Mouse (Mus musculus) lung, postnatal 0 days (tissue): ENCODE measurements around the gene Gse1. TPM values are rescaled to one million over a fixed set of nuclear protein-coding genes. Genes with fewer than 3 reads are reported as not detected.

Experiments used
- ATAC-seq: fragments of 200-750 bp; cut with Nextera tagmentation; 2 replicates; pipeline ENCODE4 v1.8.0; 2017; ENCODE audit warnings: moderate library complexity
- DNase-seq: peaks from one replicate; pipeline ENCODE4 v3.0.0-alpha.2; 2016; ENCODE audit warnings: low spot score
- H3K27ac ChIP-seq: fragments of 300-500 bp; sonication (generic); 2 replicates; pipeline ENCODE4 v1.5.1; 2014; ENCODE audit warnings: antibody characterized with exemption, mild to moderate bottlenecking, low read length, mixed read lengths
- H3K27me3 ChIP-seq: fragments of 300-500 bp; sonication (generic); replicated peaks from 2 replicates; pipeline ENCODE4 v1.6.1; 2014; ENCODE audit warnings: low read length, mixed read lengths; ENCODE audit not compliant: insufficient read depth
- H3K36me3 ChIP-seq: fragments of 300-500 bp; sonication (generic); 2 replicates; pipeline ENCODE4 v1.6.1; 2014; ENCODE audit warnings: low read length, mixed read lengths; ENCODE audit not compliant: insufficient read depth
- H3K4me1 ChIP-seq: fragments of 300-500 bp; sonication (generic); 2 replicates; pipeline ENCODE4 v1.6.1; 2014; ENCODE audit warnings: antibody characterized with exemption, low read depth, low read length, mixed read lengths; ENCODE audit not compliant: insufficient read depth
- H3K4me2 ChIP-seq: fragments of 300-500 bp; sonication (generic); replicated peaks from 2 replicates; pipeline ENCODE4 v1.6.1; 2014; ENCODE audit warnings: low read depth, mild to moderate bottlenecking, low read length, moderate library complexity, mixed read lengths
- H3K4me3 ChIP-seq: fragments of 300-500 bp; sonication (generic); 2 replicates; pipeline ENCODE4 v1.5.1; 2014; ENCODE audit warnings: low read depth, low read length
- H3K9ac ChIP-seq: fragments of 300-500 bp; sonication (generic); replicated peaks from 2 replicates; pipeline ENCODE4 v1.6.1; 2014; ENCODE audit warnings: low read depth, mild to moderate bottlenecking
- H3K9me3 ChIP-seq: fragments of 300-500 bp; sonication (generic); 2 replicates; pipeline ENCODE4 v1.6.1; 2016; ENCODE audit warnings: low read length, mixed read lengths
- CTCF ChIP-seq: IDR thresholded peaks from 2 replicates; pipeline ENCODE4 v1.5.1; 2016; ENCODE audit warnings: antibody characterized with exemption, mild to moderate bottlenecking
- EP300 ChIP-seq: IDR thresholded peaks from 2 replicates; pipeline ENCODE4 v1.6.1; 2016; ENCODE audit warnings: antibody characterized with exemption, mild to moderate bottlenecking, control low read depth
- WGBS: fragments of 180-500 bp; shearing (Covaris S2); extraction: QIAGEN DNeasy Blood & Tissue Kit; methylation state at CpG from one replicate; pipeline ENCODE4 v1.1.7; 2014; 5-methylcytosine and 5-hydroxymethylcytosine counted together
- polyA plus RNA-seq: library from polyadenylated mRNA; unstranded; fragments of >200 nt; fragmentation: Nextera tagmentation; extraction: Ambion mirVana; gene quantifications from 2 replicates; pipeline ENCODE4 v1.2.1, GENCODE M21; 2015

The Gse1 gene
- polyA plus RNA-seq, 1 experiment from 2014 or later: 9.9 TPM

DNA sequence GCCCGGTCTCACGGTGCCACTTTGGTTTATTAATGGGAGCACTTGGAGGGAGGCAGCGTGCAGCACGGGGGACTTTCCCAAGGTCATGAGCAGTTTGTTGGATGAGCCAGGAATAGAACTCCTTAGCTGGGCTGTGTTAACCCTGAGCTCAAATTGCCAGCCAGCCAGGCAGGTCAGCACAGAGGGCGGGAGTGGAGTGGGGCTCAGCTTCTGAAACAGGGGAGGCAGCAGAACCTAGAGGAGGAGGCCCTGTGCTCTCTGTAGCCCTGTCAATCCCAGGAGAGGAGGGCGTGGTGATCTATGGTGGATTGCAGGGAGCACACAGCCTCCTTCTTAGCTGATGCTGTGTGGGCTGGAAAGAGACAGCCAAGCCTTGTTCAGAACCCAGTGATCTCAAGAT lies 297.6 kb downstream of the Gse1 start:
- Histone ChIP-seq H3K4me1 (peaks cover 4% of the 10 kb centered on the region; the same call in 1 of the 2 replicates), H3K9ac (no peak overlapping the region), H3K27me3 (no peaks in the 10 kb centered on the region), H3K4me2 (no peak overlapping the region), H3K36me3 (no peaks in the 10 kb centered on the region), H3K4me3 (no peak overlapping the region), H3K27ac (no peak overlapping the region), H3K9me3 (no peaks in the 10 kb centered on the region)
- no peak for DNase-seq
- 45% methylated on average over 6 of the region's 6 CpGs for WGBS
- peak; percentile 14; the same call in 1 of the 2 replicates for ATAC-seq
- TF ChIP-seq CTCF (no peak), EP300 (no peak)

DNA sequence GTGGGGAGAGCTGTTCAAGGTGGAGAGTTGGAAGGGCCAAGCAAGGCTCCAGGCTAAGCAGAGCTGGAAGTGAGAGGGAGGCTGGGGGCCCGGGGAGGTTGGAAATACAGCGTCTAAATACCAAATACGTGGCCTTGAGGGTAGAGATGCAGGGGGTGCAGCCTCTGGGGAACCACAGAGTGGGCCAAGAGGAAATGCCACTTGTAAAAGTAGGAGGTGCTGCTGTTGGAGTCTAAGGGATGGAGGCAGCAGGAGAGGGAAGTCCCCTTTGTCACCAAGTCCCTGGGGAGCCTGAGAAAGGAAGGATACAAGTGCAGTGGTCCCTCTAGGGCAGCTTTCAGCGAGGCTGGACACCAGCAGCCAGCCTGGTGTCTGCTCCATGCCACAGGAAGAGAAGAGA lies 298.3 kb downstream of the Gse1 start:
- no peak overlapping the region for H3K4me2 ChIP-seq
- 35% methylated on average over 4 of the region's 4 CpGs for WGBS

DNA sequence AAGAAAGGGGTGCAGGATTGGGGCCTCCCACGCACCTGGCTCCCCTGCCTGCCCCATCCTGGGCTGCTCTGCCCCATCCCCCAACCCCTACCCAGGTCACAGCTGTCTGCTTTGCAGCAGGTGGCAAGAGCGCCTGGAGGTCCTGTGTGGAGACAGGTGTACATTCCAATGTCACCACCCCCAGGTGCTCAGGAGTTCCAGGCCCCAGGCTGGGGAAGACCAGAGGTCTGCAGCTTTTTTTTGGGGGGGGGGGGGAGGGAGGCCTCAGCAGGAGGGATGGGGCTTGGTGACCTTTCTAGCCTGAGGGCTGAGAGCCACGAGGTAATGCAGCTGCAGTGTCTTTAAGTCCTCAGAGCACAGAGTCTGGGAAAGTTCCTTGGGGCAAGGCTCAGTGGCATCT lies 300.1 kb downstream of the Gse1 start:
- Histone ChIP-seq H3K9ac (no peak overlapping the region), H3K27me3 (no peaks in the 10 kb centered on the region), H3K4me1 (peaks cover 17% of the 10 kb centered on the region), H3K27ac (no peak overlapping the region), H3K4me3 (no peak overlapping the region), H3K9me3 (no peaks in the 10 kb centered on the region), H3K36me3 (no peaks in the 10 kb centered on the region), H3K4me2 (no peak overlapping the region)
- WGBS: 38% methylated on average over 3 of the region's 3 CpGs
- ATAC-seq (no peak), DNase-seq (no peak)
- TF ChIP-seq CTCF (no peak), EP300 (no peak)

More for the DNA sequence above, 298.3 kb downstream of the Gse1 start:
- peaks cover 4% of the 10 kb centered on the region; the same call in 1 of the 2 replicates for H3K4me1 ChIP-seq
- H3K36me3 ChIP-seq: no peaks in the 10 kb centered on the region
- DNase-seq (no peak), ATAC-seq (no peak)
- H3K9me3 ChIP-seq: no peaks in the 10 kb centered on the region
- no peak overlapping the region for H3K4me3 ChIP-seq
- TF ChIP-seq EP300 (no peak), CTCF (no peak)
- H3K27ac ChIP-seq: no peak overlapping the region
- H3K27me3 ChIP-seq: no peaks in the 10 kb centered on the region
- no peak overlapping the region for H3K9ac ChIP-seq

DNA sequence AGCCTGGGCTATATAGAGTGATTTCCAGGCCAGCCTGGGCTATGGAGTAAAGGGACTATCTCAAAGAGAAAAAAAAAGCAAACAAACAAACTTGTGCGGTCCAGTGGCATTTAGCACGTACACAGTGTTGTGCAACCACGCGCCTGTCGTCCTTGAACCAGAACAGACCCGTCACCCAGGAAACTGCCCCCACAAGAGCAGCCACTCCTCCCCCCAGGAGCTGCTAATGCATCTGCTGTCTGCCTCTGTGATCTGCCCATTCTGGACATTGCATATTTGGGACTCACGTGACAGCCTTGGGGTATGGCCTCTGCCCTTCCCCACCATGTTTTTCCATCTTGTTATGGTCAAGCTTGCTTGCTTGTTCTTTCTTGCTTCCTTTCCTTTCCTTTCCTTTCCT lies 301.0 kb downstream of the Gse1 start:
- H3K4me3 ChIP-seq: no peak overlapping the region
- peak; percentile 81 for DNase-seq
- H3K27me3 ChIP-seq: no peaks in the 10 kb centered on the region
- no peak overlapping the region for H3K9ac ChIP-seq
- H3K27ac ChIP-seq: no peak overlapping the region
- ATAC-seq: peak; percentile 57
- 26% methylated on average over 7 of the region's 7 CpGs for WGBS
- TF ChIP-seq CTCF: no peak
- TF ChIP-seq EP300: no peak
- peaks cover 17% of the 10 kb centered on the region for H3K4me1 ChIP-seq
- H3K9me3 ChIP-seq: no peaks in the 10 kb centered on the region
- H3K36me3 ChIP-seq: no peaks in the 10 kb centered on the region
- H3K4me2 ChIP-seq: no peak overlapping the region

DNA sequence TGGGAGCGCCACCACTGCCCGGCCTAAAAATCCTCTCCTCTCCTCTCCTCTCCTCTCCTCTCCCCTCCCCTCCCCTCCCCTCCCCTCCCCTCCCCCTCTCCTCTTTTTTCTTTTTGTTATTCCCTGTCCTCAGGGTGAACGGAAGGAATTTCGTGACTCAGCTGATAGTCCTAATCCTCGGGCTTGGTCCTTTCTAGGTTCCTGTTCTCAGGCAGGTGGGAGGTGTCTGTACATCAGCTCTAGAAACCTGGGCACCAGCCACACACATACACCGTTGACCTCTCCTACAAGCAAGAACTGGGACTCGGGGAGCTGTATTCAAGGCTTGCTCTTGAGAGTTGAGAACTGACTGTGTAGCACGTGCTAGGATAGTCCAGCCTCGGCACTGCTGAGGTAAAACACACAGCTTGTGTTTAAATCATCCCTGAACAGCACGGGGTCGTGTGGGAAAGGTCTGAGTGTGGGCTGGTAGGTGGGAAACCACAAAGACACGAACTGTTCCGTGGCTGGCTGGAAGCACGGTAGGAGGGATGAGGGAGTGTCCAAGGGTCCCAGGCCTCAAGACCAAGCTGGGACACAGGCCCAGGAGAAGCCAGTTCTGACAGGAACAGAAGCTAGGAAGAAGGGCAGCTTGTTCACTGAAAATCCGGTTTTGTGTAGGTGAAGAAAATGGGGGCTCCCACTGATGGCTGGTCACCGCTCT lies 302.8 kb downstream of the Gse1 start:
- Histone ChIP-seq H3K4me1 (peaks cover 29% of the 10 kb centered on the region), H3K9me3 (no peaks in the 10 kb centered on the region), H3K4me3 (no peak overlapping the region), H3K27ac (no peak overlapping the region), H3K36me3 (no peaks in the 10 kb centered on the region), H3K4me2 (no peak overlapping the region), H3K9ac (no peak overlapping the region), H3K27me3 (no peaks in the 10 kb centered on the region)
- DNase-seq (no peak), ATAC-seq (no peak)
- TF ChIP-seq EP300: no peak
- no peak for TF ChIP-seq CTCF
- WGBS: 56% methylated on average over 16 of the region's 16 CpGs

DNA sequence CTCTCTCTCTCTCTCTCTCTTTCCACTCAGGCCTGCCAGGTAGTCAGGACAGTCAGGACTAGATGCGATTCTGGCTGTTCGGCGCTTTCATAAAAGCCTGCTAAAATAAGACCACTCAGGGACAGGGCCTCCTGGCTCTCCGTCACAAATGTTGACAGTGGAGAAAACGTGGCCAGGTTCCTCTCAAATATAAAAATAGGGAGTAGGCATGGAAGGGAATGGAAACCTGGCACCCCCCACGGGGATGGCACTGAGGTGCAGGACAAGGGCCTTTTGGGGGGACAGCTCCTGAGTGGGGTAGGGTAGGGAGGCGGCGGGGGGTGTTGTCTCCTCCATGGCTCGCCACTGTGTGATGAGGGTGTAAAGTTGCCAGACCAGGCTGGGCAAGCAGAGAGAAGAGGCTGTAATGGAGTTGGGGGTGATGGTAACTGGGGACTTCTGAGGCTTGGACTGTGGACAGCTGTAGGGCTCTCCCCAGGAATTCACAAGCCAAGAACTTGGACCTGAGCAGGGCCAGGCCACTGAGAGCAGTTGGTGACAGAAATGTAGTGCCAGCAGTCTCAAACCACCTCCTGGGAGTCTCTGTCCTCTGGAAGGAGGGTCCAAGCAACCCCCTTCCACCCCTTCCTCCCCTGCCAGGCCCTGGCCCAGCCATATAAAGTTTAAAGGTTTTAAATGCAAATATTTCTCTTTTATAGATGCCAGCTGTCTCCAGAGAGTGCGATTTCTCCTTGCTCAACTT lies 303.7 kb downstream of the Gse1 start:
- Histone ChIP-seq H3K9ac (no peak overlapping the region), H3K36me3 (no peaks in the 10 kb centered on the region), H3K9me3 (no peaks in the 10 kb centered on the region), H3K27me3 (no peaks in the 10 kb centered on the region), H3K4me1 (peaks cover 29% of the 10 kb centered on the region), H3K27ac (no peak overlapping the region), H3K4me3 (no peak overlapping the region), H3K4me2 (no peak overlapping the region)
- ATAC-seq (no peak), DNase-seq (no peak)
- 45% methylated on average over 10 of the region's 10 CpGs for WGBS
- TF ChIP-seq CTCF: no peak
- no peak for TF ChIP-seq EP300
